Comparison of ENCODE assay signal across 27 mouse cellular contexts in the genomic region with DNA sequence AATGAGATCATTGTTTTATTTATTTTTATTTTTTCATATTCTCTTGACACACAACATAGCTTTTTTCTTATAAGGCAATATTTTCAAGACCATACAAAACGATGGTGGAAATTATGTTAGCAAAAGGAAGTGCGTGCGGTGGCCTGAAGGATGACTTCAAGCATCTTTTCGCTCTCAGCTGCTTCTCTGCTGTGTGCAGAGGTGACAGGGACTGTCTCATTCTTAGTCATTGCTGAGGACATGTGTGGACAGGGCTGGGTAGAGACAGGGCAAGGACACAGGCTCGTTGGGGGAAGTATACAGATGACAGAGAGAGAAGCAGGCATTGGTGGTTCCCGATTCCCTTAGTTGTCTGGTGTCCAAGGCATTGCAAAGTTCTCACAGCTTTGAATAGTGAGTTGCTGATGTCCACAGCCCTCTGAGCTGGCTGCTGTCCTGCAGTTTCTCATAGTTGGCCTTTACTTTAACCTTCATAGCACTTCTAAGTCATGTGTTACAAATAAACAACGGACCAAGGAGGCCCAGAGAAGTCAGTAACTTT.
"Had no signal": no experiment of that assay in that cellular context is flagged by ENCODE, and none has a peak within 500 bp of the region (broad histone marks: within the 10 kb centered on the region; RNA-seq: fewer than 3 reads in every experiment).

No protein-coding gene starts in this region.

- H3K4me1 ChIP-seq: kidney, embryonic 15.5 days; megakaryocyte, embryonic 14.5 days had no signal

- H3K9me3 ChIP-seq: kidney, embryonic 15.5 days; limb, embryonic 12.5 days; limb, embryonic 15.5 days; midbrain, embryonic 10.5 days; midbrain, embryonic 15.5 days; neural tube, embryonic 12.5 days; neural tube, embryonic 15.5 days had no signal

- ATAC-seq: liver, postnatal 0 days; midbrain, embryonic 15.5 days had no signal

- DNase-seq: kidney, adult 8-10 months; kidney, postnatal 10 days; layer of hippocampus, adult 9-11 months; layer of hippocampus, postnatal 36 days; left cerebral cortex, postnatal 4 days; liver, postnatal 0 days; lung, embryonic 14.5 days; lung, postnatal 10 days; lung, postnatal 36 days; right cerebral cortex, adult 18-20 months; right cerebral cortex, postnatal 14 days; right cerebral cortex, postnatal 4 days; thymus, adult 2 months; thymus, postnatal 14 days; thymus, postnatal 4 days had no signal

- H3K27me3 ChIP-seq: kidney, embryonic 15.5 days; midbrain, embryonic 15.5 days; neural tube, embryonic 12.5 days; neural tube, embryonic 15.5 days had no signal

- H3K27ac ChIP-seq: kidney, embryonic 15.5 days; layer of hippocampus, adult 2 months; limb, embryonic 12.5 days; limb, embryonic 15.5 days; liver, embryonic 14.5 days; midbrain, embryonic 10.5 days; midbrain, embryonic 15.5 days; neural tube, embryonic 12.5 days; neural tube, embryonic 15.5 days; stomach, postnatal 0 days had no signal

- H3K4me2 ChIP-seq: kidney, embryonic 15.5 days; limb, embryonic 12.5 days; limb, embryonic 15.5 days; liver, embryonic 11.5 days; lung, embryonic 14.5 days; midbrain, embryonic 15.5 days; neural tube, embryonic 12.5 days; neural tube, embryonic 15.5 days had no signal

- H3K4me3 ChIP-seq: kidney, embryonic 15.5 days; layer of hippocampus, adult 2 months; limb, embryonic 12.5 days; limb, embryonic 15.5 days; megakaryocyte, embryonic 14.5 days; midbrain, embryonic 10.5 days; midbrain, embryonic 15.5 days; neural tube, embryonic 12.5 days; neural tube, embryonic 15.5 days had no signal

- H3K36me3 ChIP-seq: kidney, embryonic 15.5 days; limb, embryonic 12.5 days; limb, embryonic 15.5 days; midbrain, embryonic 10.5 days; midbrain, embryonic 15.5 days; neural tube, embryonic 12.5 days; neural tube, embryonic 15.5 days had no signal

- H3K9ac ChIP-seq: kidney, embryonic 15.5 days; limb, embryonic 12.5 days; limb, embryonic 15.5 days; liver, embryonic 14.5 days; liver, postnatal 0 days; lung, embryonic 14.5 days; midbrain, embryonic 15.5 days; neural tube, embryonic 12.5 days; neural tube, embryonic 15.5 days had no signal
